Mouse (Mus musculus) spleen, postnatal 14 days (tissue): ENCODE measurements around the gene Acoxl.
"Not testable (repeated sequence)": the region's sequence is repeated elsewhere in the genome, so short reads cannot be mapped to it uniquely, and the experiment has no call there.

Experiments used
- DNase-seq, 2 experiments: peaks; one replicate each; pipeline ENCODE4 v3.0.0; 2021 to 2022; ENCODE audit warnings: low spot score in 2 of 2

Gene Acoxl

DNA sequence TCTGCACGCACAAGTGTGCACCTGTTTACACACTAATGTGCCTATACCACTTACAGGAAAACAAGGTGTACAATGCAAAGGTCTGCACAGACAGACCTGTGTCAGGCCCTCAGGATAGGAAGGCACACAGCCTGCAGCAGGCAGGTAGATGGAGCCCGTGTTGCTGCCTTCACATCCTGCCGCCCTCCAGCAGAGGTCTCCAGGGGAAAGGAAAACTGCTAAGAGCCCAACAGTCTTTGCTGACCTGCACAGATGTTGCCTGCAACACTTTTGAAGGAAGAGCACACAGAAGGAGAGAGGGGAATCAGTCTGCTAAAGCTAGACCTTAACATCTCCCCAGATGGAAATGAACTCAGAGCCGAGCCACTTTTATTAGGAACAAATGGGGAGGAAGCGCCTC is 240.2 kb downstream of the Acoxl start:
- no peak for DNase-seq

DNA sequence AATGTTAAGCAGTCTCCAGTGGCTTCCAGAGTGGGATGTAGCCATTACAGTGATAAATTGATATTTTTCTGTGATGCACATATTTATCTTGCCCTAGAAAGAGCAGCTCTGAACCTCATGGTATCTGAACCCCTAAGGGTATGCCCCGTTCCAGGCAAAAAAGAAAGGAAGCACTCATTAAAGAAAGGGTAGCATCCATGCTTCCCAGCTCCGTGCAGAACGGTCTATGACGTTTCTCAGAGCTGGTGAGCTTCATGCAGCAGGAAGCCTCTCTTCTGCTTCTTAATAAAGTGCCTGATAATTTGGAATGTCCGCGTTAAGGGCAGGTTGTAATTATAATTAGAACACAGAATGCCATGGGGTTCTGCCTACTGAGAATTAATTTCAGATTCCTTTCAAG is 240.6 kb downstream of the Acoxl start:
- no peak for DNase-seq

DNA sequence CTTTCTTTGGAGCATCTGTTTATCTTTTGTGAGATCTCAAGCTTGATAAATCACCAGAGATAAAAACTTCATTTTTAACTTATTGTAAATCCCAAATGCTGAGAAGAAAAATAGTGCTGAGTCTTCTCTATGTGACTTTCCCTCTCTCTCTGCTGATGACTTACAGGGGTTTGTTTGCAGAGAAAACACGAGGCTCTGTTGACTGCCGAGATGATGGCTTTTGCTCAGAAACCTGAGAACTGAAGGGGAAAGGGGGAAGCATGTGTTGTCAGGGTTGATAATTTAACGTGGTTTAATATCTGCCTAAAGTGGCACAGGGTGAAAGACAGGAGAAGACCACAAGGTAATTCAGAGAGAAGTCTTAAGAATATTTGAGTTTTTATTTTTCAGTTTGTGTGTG is 245.2 kb downstream of the Acoxl start:
- DNase-seq, result no peak

DNA sequence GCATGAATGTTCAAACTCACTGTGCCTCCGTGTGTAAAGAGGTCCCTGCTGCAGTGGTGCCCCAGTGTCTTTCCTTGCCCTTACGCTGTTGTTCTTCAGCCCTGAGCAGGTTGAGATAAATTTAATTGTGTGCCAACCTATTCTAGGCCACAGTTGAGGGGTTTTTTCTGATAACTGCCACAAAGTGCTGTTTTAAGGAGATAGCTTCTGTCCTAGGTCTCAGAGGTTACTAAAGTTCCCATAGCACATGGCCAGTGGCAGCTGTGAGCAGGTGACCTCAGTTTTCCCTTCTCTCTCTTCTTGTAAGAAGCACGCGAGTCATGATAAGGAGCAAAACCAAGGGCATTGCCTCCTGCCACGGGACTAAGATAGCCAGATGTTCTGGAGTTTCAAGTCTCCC is 245.9 kb downstream of the Acoxl start:
- DNase-seq, result no peak

DNA sequence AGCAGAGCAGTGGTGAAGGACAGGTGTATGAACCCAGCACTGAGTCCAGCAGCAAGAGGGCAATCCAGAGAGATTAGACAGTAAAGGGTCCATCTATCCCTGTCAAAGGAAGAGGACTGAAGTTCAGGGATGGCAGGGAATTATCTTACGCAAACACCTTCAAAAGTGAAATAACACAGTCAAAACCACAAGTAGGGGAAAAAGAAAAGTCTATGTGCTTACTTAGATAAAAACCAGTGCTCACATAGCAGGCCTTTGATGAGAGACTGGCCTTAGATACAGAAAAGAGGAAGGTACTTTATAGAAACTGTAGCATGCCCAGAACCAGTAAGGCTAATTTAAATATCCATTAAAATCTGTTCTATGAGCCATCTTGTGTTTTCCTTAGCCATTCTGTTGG is 246.8 kb downstream of the Acoxl start:
- no peak for DNase-seq

DNA sequence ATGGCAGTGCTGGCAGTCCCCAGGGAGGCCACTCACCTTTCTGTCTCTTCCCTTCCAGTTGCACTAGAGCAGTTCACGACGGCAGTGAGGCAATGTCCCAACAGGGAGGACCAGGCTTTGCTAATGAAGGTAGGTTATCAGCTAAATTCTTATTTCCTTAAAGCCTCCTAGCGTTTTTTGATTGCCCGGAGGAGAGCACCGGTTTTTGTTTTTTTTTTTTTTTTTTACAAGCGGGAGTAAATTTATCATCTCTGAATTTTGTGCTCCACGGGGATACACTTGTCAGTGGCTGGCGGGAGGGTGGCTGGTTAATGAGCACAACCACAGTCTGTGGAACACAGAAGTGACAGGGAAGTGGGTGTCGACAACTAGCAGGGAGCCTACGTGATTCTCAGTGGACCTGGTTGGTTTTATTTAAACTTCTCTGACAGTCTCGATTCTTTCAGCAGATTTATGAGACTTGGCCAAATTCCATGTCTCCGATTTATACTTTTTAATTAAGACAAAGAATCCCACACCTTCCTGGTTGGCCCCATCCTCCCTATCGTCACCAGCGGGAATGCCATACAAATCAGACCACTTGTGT is 247.7 kb downstream of the Acoxl start:
- no peak for DNase-seq

DNA sequence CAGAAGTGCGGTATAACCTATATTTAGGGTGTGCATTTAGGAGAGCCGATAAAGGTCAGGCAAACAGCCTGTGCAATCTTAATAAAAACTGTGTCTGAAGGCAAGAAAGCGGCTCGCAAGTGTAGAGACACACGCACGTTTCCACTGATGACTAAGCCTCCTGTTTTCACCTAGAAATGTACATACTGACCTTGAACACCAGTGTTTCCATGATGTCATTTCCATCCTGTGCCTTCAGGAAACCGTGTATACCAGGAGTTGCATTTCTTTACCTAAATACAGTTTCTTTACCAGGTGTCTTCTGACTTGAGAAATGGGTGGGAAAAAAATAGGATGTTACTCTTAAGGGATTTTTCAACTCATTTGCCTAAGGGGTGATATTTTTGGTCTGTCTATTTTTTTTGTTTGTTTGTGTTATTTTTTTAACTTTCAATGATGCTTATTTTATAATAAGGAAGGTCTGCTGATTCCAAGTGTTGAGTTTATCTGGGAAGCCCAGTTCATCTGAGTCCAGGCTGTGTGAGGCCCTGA is 248.4 kb downstream of the Acoxl start:
- no peak for DNase-seq

DNA sequence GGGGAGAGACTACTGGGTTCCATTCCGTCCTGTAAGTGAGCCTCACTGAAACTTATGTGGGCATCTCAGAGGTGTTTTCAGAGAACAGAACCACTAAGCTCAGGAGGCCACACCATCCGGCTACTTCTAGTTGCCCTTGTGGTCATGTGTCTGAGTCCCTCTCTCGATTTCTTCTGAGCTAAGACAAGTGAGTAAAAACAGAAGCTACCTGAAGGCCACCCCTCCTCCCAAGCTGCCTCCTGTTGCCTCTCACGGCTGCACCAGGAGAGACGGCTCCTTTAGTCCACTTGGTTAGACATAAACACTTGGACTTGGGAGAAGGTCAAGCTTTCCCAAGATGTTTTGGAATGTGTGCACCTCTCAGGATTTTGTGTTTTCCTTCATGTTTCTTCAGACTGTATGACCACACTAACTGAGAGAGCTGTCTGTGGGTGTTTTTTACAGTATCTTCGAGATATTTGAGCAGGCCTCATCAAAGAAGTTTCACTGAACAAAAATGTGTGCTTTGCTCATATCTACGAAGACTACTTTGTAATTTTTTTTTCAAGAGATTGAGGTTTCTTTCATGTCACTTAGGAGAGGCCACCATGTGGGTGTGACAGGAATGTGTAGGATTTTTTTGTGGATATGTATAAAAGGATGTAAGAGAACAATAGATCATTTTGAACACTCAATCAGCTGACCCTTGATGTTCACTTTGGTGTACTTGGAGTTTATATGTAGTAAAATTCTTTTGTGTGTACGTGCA is 249.3 kb downstream of the Acoxl start:
- DNase-seq, result no peak

DNA sequence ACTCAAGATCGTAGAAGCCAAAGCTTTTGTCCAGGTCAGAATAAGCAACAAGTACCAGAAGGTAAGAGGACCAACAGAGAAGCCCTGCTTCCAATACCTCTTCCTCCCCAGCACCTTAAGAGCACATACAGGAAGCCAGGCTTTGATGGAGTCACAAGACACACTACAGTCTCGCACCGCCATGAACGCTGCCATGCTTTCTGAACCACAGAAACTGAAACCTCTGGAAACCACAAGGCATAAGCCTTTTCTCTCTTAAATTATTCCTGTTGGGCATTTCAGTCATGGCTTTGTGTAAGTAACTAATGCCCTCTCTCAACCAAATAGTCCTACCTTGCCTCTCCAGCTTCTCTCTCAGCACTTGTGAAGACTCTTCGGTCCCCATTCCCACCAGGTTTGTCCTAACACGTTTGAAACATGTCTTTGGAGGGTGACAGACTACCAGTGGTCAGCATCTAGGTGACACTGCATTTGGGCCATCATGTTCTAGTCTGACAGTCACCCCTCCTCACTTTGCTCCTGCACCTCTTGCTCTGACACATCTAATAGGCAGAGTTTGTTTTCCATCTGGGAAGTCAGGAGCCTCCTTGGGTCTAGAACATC is 251.7 kb downstream of the Acoxl start:
- DNase-seq, result no peak

DNA sequence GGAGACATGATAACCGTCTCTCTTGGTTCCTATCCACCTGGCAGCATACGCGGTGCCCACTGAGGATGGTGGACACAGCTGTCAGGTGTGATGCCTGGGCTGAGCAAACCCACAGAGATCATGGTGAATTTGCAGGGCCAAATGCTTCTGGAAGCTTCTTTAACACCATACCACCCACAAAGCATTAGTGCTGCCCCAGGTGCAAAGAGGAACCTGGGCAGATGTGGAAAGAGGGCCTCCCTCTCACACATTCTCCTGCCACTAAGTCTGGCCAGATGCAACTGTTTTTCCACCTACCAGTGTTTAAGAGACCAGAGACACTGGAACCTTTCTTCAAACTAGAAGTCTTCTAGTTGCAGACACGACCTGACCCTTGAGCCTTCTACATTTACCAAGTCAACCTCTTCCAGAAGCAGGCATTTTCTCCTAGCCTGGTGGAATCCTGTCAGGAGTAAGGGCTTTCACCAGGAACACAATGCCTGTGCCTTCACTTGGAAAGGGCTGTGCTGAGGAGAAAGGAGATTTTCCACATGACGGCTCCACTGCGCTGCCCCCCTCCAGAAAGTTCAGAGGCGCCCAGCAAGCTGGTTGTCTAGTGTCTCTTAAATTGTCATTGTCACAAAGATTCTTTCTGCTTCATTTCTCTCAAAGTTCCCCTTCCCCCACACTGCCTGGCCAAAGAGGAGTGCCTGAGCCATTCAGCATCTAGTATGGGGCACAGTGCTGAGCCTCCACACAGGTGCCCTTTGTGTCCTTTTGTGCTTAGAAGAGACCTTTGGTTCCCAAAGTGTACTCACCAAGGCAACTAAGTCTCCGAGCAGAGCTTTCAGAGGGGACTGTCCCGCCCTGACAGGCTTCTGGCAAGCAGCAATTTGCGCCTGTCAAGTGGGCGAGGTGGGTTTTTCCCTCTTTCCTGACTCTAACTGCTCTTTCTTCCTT is 253.0 kb downstream of the Acoxl start:
- peak in 1 of 2 experiments; percentile 11 for DNase-seq

DNA sequence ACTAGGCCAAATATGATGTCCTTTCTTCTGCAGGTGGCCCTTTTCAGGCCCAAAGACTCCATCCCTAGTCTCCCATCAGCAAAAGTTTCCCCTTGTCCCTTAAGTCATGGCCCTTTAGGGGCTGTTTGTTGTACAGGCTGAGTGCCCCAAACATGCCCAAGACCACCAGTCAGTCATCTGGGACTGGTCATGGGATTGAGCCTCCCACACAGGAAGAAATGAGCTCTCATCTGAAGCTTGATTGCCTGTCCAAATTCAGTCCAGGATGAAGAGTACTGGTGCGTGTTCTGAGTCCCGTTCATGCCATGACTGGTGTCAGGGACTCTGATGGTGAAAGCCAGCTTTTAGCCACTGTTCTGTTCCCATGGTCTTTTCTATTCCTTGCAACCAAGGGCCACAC is 253.8 kb downstream of the Acoxl start:
- DNase-seq, result no peak

DNA sequence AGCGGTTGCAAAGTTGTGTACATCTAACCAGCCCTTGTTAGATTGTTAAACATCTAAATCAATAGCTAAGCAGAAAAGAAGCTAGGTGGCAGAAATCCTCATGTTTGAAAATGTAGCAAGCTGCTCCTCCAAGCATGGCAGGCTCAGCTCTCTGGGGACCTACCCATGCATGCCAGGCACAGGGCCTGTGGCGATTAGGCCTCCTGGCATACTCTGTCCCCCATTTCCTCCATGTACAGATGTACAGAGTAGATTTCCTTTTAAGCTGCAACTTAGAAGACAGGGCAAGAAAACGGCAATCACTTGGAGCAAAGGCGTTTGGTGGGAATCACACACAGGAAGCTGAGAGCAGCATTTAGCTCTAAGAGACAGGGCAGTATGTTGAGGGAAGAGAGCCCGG is 255.5 kb downstream of the Acoxl start:
- peak in 1 of 2 experiments; percentile 27 for DNase-seq

DNA sequence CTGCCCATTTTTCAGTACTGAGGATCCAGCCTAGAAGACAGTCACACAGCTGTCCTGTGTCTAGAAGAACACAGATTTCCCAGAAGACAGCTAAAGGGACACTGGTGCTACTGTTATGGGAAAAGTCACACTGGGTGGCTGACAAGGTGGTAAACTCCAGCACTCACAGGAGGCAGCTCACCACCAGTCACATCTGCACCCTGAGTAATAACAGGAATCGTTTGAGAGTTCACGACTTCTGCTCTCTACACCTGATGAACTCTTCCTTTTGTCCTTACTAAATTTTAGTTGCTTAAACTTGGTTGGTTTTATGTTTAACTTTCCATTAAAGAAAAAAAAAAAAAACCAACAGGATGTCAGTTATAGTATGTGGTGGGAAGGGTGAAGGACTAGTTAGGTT is 255.9 kb downstream of the Acoxl start:
- no peak for DNase-seq

DNA sequence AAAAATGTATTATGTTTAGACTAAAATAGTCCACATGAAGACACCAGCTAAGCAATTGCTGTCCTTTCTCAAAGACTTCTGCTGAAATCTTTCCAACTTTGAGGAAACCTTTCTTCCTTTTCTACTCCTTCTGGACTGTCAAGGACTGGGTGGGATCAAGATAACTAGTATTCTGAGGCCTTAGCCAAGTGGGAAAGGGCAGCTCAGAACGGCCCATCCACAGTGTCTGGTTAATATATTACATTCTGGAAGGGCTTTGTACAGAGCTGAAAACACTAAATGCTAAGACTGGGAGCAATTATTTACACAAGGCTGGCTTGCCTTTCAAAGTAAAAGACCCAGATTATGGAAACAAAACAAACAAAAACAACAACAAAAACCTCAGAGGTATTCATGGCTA is 256.6 kb downstream of the Acoxl start:
- DNase-seq, result no peak

DNA sequence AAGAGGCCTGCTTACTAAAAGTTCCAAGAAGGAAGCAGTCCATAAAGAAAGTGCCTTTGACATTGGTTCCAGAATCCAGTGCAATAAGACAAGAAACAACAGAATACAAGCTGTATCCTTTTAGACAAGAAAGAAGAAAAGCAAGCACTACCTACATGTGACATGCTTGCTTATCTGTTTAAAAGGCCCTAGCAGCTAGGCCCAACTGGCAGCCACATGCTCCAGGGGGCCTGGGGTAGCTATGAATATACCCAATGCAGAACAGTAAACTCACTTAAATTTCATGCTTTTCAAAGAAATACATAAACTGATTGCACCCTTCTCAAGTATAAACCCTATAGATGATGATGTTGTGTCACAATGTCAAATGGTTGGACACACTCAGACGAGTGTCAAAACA is 257.4 kb downstream of the Acoxl start:
- no peak for DNase-seq

DNA sequence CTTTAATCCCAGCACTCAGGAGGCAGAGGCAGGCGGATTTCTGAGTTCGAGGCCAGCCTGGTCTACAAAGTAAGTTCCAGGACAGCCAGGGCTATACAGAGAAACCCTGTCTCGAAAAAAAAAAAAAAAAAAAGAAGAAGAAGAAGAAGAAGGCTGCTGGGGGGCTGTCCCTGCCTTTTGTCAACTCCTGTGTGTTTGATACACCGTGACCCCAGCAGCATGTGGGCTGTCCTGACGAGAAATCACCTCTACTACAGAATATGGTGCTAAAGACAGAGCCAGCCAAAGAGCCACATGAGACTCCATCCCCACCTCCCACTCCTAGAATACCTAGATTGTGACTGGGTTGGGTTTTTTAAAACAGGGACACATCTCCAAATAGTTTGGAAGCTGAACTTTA is 259.4 kb downstream of the Acoxl start:
- not testable (repeated sequence) for DNase-seq

DNA sequence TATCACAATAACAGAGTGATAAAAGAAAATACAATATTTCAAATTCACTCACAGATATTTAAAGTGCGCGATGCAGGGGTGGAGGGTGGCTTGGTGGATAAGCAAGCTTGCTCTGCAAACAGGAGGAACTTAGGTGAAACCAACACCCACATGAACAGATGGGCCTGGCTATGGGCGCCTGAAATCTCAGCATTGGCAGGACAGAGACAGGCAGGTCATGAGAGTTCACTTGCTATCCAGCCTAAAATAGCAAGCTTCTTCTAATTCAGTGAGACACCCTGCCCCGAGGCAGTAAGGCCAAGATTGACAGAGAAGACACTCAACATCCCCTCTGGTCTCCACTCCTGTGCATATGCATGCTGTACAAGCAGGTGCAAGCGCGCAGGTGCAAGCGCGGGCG is 263.4 kb downstream of the Acoxl start:
- DNase-seq, result no peak

DNA sequence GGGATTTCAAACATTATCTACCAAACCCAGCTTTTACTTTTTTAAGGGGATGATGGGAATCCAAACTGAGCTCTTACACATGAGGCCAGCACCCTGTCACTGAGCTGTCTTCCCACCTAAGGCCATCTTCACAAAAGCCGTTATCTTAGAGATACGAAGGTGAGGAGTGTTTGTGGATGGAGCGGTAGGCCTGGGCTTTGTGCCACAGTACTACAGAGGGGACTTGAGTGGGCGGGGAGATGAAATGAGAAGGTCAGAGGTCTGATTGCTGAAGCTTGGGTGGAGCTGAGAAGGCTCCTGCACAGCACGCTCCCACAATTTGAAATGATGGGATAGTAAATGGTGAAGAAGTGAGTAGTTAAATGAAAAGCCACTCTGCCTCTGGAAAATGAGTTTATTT is 266.1 kb downstream of the Acoxl start:
- DNase-seq, result no peak

DNA sequence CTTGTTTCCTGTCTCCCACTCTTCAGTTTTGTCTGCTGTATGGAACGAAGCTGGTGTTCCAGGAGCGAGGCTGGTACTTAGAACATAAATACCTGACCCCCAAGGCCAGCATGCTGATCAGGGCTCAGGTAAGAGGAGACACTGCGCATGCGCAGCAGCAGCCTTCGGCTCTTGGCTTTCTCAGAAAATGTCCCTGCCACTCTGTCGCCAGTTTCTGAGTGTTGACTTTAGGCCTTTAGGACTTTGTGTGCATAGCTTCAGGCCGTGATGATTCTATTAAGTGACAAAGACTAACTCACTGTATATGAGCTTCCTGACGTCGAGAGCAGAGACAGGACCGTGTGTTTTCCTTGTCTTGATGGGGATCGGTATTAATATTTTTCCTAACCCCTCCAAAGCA is 267.0 kb downstream of the Acoxl start:
- no peak for DNase-seq

DNA sequence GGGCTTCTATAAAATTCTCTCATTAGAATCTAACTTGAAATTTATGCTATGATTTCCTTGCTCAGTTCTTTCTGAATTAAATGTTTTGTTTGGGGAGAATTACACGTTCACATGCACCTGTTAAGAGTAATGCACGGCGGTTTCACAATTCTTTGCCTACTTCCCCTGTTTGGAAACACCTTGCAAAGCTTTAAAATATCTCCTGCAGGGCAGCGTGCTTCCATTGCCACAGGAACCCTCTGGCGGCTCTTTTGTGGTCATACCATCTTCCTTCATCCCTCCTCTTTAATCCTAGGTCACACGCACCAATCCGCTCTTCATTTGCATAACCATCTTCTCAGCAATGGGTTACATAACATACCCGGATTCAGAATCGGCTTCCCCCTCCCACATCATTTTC is 272.9 kb downstream of the Acoxl start:
- no peak for DNase-seq

DNA sequence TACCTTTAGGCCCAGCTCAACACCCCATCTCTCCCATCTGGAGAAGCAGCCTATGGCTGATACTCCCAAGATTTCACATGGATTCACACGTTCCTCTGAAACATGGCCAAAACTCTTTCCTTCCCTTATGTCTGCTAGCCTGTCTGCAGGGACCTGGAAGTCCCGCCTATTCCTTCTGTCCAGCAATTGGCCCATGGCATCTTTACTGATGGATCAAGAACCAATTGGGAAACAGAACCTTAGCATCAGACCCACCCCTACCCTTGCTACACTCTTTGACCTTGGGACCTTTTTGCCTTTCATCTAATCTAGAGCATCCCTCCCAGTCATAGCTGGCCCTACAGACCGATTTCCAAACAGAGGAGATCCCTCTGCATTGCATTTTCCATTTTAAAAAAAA is 275.9 kb downstream of the Acoxl start:
- no peak for DNase-seq

DNA sequence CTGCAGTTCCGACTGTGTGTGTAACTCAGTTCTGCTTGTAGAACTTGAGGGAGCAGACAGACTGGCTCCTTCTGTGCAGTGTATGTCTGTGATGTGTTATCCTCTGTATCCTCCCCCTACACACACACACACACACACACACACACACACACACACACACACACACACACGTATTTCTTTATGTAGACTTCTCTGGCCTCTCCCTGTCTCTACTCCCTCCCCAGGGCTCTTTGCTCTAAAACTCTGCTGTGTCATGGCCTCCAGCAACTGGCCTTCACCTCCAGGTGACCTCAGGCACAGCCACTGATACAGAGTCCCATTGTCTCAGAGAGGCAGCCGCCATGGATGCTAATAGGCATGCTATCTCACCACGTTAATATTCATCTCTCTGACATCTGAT is 276.9 kb downstream of the Acoxl start:
- DNase-seq, result no peak
